Mouse (Mus musculus) C2C12 (cell line): ENCODE measurements around the gene Itga4. TPM values are rescaled to one million over a fixed set of nuclear protein-coding genes. Genes with fewer than 3 reads are reported as not detected.

ENCODE experiments used
- H3K27me3 ChIP-seq: one replicate; pipeline ENCODE4 v1.6.1; 2011; ENCODE audit not compliant: control insufficient read depth, insufficient read depth, insufficient read length
- H3K36me3 ChIP-seq: one replicate; pipeline ENCODE4 v1.6.1; 2011; ENCODE audit not compliant: control insufficient read depth, insufficient read depth
- H3K4me3 ChIP-seq: one replicate; pipeline ENCODE4 v1.5.1; 2011; ENCODE audit warnings: mild to moderate bottlenecking, control low read depth; ENCODE audit not compliant: poor library complexity, insufficient read depth, severe bottlenecking
- H3K79me2 ChIP-seq: one replicate; pipeline ENCODE4 v1.6.1; 2011; ENCODE audit not compliant: control insufficient read depth, insufficient read depth
- H3K79me3 ChIP-seq: one replicate; pipeline ENCODE4 v1.6.1; 2011; ENCODE audit warnings: low read depth, control low read depth
- H3ac ChIP-seq: one replicate; pipeline ENCODE3; 2011; ENCODE audit warnings: low read depth; ENCODE audit not compliant: control insufficient read depth, insufficient read length
- CEBPB ChIP-seq: IDR thresholded peaks from one replicate; pipeline ENCODE4 v1.6.1; 2011; ENCODE audit warnings: low read depth, mild to moderate bottlenecking, control low read depth, moderate library complexity
- CTCF ChIP-seq: IDR thresholded peaks from one replicate; pipeline ENCODE4 v1.5.1; 2011; ENCODE audit not compliant: control insufficient read depth, insufficient read depth, insufficient read length
- FOSL1 ChIP-seq: IDR thresholded peaks from one replicate; pipeline ENCODE4 v1.8.0; 2011; ENCODE audit warnings: mild to moderate bottlenecking, low read length; ENCODE audit not compliant: poor library complexity, insufficient read depth, severe bottlenecking
- MAX ChIP-seq: IDR thresholded peaks from one replicate; pipeline ENCODE4 v1.6.1; 2011; ENCODE audit warnings: mild to moderate bottlenecking, control low read depth
- MYOD1 ChIP-seq: IDR thresholded peaks from one replicate; pipeline ENCODE4 v1.6.1; 2011; ENCODE audit warnings: low read depth; ENCODE audit not compliant: control insufficient read depth, insufficient read length
- MYOG ChIP-seq: IDR thresholded peaks from one replicate; pipeline ENCODE4 v1.6.1; 2011; ENCODE audit not compliant: control insufficient read depth, insufficient read length; ENCODE audit errors: extremely low read depth
- USF1 ChIP-seq: IDR thresholded peaks from one replicate; pipeline ENCODE4 v1.6.1; 2011; ENCODE audit warnings: low read depth, mild to moderate bottlenecking, control low read depth, moderate library complexity
- polyA plus RNA-seq: library from polyadenylated mRNA; unstranded; fragments of >200 nt; fragmentation: generic; extraction: Trizol; gene quantifications from one replicate; pipeline ENCODE4 v1.2.1, GENCODE M21; 2012; ENCODE audit warnings: missing spikeins

Itga4 gene
- polyA plus RNA-seq, 1 experiment = 0.84 TPM

GRCm38 (mm10) chr2:79328079-79328478, 72.9 kb downstream of the Itga4 start:
- Histone ChIP-seq H3ac (no peak overlapping the region), H3K27me3 (no peaks in the 10 kb centered on the region), H3K79me3 (no peaks in the 10 kb centered on the region), H3K4me3 (no peak overlapping the region), H3K36me3 (no peaks in the 10 kb centered on the region), H3K79me2 (no peaks in the 10 kb centered on the region)
- no peak for TF ChIP-seq FOSL1
- TF ChIP-seq CTCF = no peak
- TF ChIP-seq USF1 = no peak
- TF ChIP-seq CEBPB = no peak
- no peak for TF ChIP-seq MYOD1
- no peak for TF ChIP-seq MAX
- no peak for TF ChIP-seq MYOG

GRCm38 (mm10) chr2:79334661-79335060, 79.4 kb downstream of the Itga4 start:
- Histone ChIP-seq H3K4me3 (no peak overlapping the region), H3K27me3 (no peaks in the 10 kb centered on the region), H3K79me3 (no peaks in the 10 kb centered on the region), H3K36me3 (no peaks in the 10 kb centered on the region), H3K79me2 (no peaks in the 10 kb centered on the region), H3ac (no peak overlapping the region)
- TF ChIP-seq CEBPB (no peak), MYOD1 (no peak), MYOG (no peak), FOSL1 (no peak), USF1 (no peak), MAX (no peak), CTCF (no peak)

DNA sequence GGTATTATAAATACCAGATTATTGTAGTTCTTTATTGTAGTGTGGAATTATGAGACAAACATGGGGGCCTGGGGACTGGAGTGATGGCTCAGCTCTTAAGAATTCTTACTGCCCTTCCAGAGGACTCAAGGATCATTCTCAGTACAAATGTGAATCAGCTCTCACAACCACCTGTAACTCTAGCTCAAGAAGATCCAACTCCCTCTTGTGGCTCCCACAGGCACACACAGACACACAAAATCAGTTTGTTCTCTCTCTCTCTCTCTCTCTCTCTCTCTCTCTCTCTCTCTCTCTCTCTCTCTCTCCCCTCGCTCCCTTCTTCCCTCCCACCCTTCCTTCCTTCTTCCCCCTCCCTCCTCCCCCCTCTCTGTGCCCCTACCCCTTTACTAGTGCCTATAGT, 80.9 kb downstream of the Itga4 start:
- Histone ChIP-seq H3K79me3 (no peaks in the 10 kb centered on the region), H3K27me3 (no peaks in the 10 kb centered on the region), H3ac (no peak overlapping the region), H3K4me3 (no peak overlapping the region), H3K36me3 (no peaks in the 10 kb centered on the region), H3K79me2 (no peaks in the 10 kb centered on the region)
- no peak for TF ChIP-seq USF1
- TF ChIP-seq MYOD1 = no peak
- no peak for TF ChIP-seq CEBPB
- no peak for TF ChIP-seq CTCF
- TF ChIP-seq FOSL1 = no peak
- no peak for TF ChIP-seq MAX
- no peak for TF ChIP-seq MYOG

DNA sequence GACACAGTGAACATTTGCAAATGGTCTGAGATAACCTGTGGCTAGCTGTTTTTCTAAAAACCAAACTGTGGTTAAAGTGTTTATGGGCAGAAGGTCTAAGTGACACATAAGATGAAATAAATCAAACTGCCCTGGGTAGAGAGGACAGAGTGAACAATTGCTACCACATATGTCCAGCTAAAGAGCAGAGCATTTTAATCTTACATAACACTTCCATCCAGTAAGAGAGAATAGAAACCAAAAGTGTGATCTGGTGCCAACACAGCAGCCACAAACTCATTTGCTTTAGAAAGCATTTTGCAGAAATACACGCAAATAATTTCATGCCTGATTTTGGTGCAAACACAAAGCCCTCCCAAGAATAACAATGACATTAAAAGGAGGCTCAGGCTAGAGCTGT, 83.8 kb downstream of the Itga4 start:
- Histone ChIP-seq H3ac (no peak overlapping the region), H3K79me2 (no peaks in the 10 kb centered on the region), H3K36me3 (no peaks in the 10 kb centered on the region), H3K4me3 (no peak overlapping the region), H3K27me3 (no peaks in the 10 kb centered on the region), H3K79me3 (no peaks in the 10 kb centered on the region)
- TF ChIP-seq MYOD1 (no peak), CTCF (no peak), MAX (no peak), FOSL1 (no peak), CEBPB (no peak), USF1 (no peak), MYOG (no peak)

GRCm38 (mm10) chr2:79343115-79343514, 87.9 kb downstream of the Itga4 start:
- no peaks in the 10 kb centered on the region for H3K27me3 ChIP-seq

GRCm38 (mm10) chr2:79351179-79352099, 96.2 kb downstream of the Itga4 start:
- Histone ChIP-seq H3K79me2 (no peaks in the 10 kb centered on the region), H3K4me3 (no peak overlapping the region), H3K36me3 (no peaks in the 10 kb centered on the region), H3K27me3 (no peaks in the 10 kb centered on the region), H3K79me3 (no peaks in the 10 kb centered on the region), H3ac (no peak overlapping the region)
- TF ChIP-seq MAX (no peak), CEBPB (no peak), FOSL1 (no peak), MYOG (no peak), CTCF (no peak), USF1 (no peak), MYOD1 (no peak)

More at GRCm38 (mm10) chr2:79343115-79343514, 87.9 kb downstream of the Itga4 start:
- Histone ChIP-seq H3K79me2 (no peaks in the 10 kb centered on the region), H3ac (no peak overlapping the region), H3K36me3 (no peaks in the 10 kb centered on the region), H3K79me3 (no peaks in the 10 kb centered on the region), H3K4me3 (no peak overlapping the region)
- no peak for TF ChIP-seq FOSL1
